Mouse (Mus musculus) heart, postnatal 0 days (tissue): ENCODE results near the gene Ctr9. TPM values are rescaled to one million over a fixed set of nuclear protein-coding genes. Genes with fewer than 3 reads are reported as not detected.

ENCODE experiments used
- ATAC-seq: fragments of 200-750 bp; cut with Nextera tagmentation; 2 replicates; pipeline ENCODE4 v1.8.0; 2017; ENCODE audit warnings: low read depth, moderate number of reproducible peaks, moderate library complexity; ENCODE audit not compliant: insufficient read depth
- DNase-seq: peaks from one replicate; pipeline ENCODE4 v3.0.0-alpha.2; 2016; ENCODE audit warnings: low spot score
- H3K27ac ChIP-seq: fragments of 300-500 bp; sonication (generic); 2 replicates; pipeline ENCODE4 v1.5.1; 2014; ENCODE audit warnings: low read depth, mild to moderate bottlenecking
- H3K27me3 ChIP-seq: fragments of 300-500 bp; sonication (generic); 2 replicates; pipeline ENCODE4 v1.6.1; 2014; ENCODE audit warnings: low read length, mixed read lengths; ENCODE audit not compliant: control insufficient read depth, insufficient read depth
- H3K36me3 ChIP-seq: fragments of 300-500 bp; sonication (generic); replicated peaks from 2 replicates; pipeline ENCODE4 v1.6.1; 2014; ENCODE audit warnings: low read length, mixed read lengths; ENCODE audit not compliant: control insufficient read depth, insufficient read depth
- H3K4me1 ChIP-seq: fragments of 300-500 bp; sonication (generic); 2 replicates; pipeline ENCODE4 v1.6.1; 2014; ENCODE audit warnings: antibody characterized with exemption; ENCODE audit not compliant: control insufficient read depth, insufficient read depth
- H3K4me2 ChIP-seq: fragments of 300-500 bp; sonication (generic); 2 replicates; pipeline ENCODE4 v1.6.1; 2014; ENCODE audit warnings: low read depth, mild to moderate bottlenecking, low read length, moderate library complexity
- H3K4me3 ChIP-seq: fragments of 300-500 bp; sonication (generic); 2 replicates; pipeline ENCODE4 v1.5.1; 2014; ENCODE audit warnings: low read depth, low read length
- H3K9ac ChIP-seq: fragments of 300-500 bp; sonication (generic); replicated peaks from 2 replicates; pipeline ENCODE4 v1.6.1; 2014; ENCODE audit warnings: low read depth, low read length, mixed read lengths
- H3K9me3 ChIP-seq: fragments of 300-500 bp; sonication (generic); replicated peaks from 2 replicates; pipeline ENCODE4 v1.6.1; 2016; ENCODE audit warnings: low read length; ENCODE audit not compliant: control insufficient read depth
- CTCF ChIP-seq: IDR thresholded peaks from 2 replicates; pipeline ENCODE4 v1.5.1; 2016; ENCODE audit warnings: antibody characterized with exemption, control low read depth, low read depth
- EP300 ChIP-seq: IDR thresholded peaks from 2 replicates; pipeline ENCODE4 v1.6.1; 2016; ENCODE audit warnings: antibody characterized with exemption, low read depth
- WGBS: fragments of 180-500 bp; shearing (Covaris S2); extraction: QIAGEN DNeasy Blood & Tissue Kit; methylation state at CpG from one replicate; pipeline ENCODE4 v1.1.7; 2014; 5-methylcytosine and 5-hydroxymethylcytosine counted together
- polyA plus RNA-seq: library from polyadenylated mRNA; unstranded; fragments of >200 nt; fragmentation: Nextera tagmentation; extraction: Ambion mirVana; gene quantifications from 2 replicates; pipeline ENCODE4 v1.2.1, GENCODE M21; 2015
- total RNA-seq: library from RNA; depleted of rRNA; stranded (reverse); fragments of >200 nt; gene quantifications from 2 replicates; pipeline ENCODE4 v1.2.3, GENCODE M21; 2014; ENCODE audit warnings: low replicate concordance; rRNA removed

The Ctr9 gene
- total and polyA plus RNA-seq, 2 experiments from 2014 or later = 11.6 to 30.4 TPM

- no peak for ATAC-seq
- 38% methylated on average over 2 of the region's 2 CpGs for WGBS
- Histone ChIP-seq H3K9me3 (0 out of 2 replicates have a peak, but pooled peaks cover 7% of the 10 kb centered on the region), H3K27me3 (no peaks in the 10 kb centered on the region), H3K9ac (no peak overlapping the region), H3K27ac (no peak overlapping the region), H3K36me3 (peaks cover 21% of the 10 kb centered on the region), H3K4me1 (peaks cover 18% of the 10 kb centered on the region), H3K4me3 (no peak overlapping the region), H3K4me2 (no peak overlapping the region)
- no peak for DNase-seq
- TF ChIP-seq EP300 (no peak), CTCF (no peak)
Observed at GRCm38 (mm10) chr7:111084443-111084842, 55.7 kb downstream of the Ctr9 start.

GRCm38 (mm10) chr7:111085153-111085552, 56.4 kb downstream of the Ctr9 start:
- Histone ChIP-seq H3K27ac (no peak overlapping the region), H3K9me3 (0 out of 2 replicates have a peak, but pooled peaks cover 7% of the 10 kb centered on the region), H3K4me3 (no peak overlapping the region), H3K9ac (no peak overlapping the region), H3K4me1 (peaks cover 11% of the 10 kb centered on the region), H3K36me3 (peaks cover 14% of the 10 kb centered on the region), H3K4me2 (no peak overlapping the region), H3K27me3 (no peaks in the 10 kb centered on the region)
- no peak for TF ChIP-seq CTCF
- TF ChIP-seq EP300 = no peak
- ATAC-seq (no peak), DNase-seq (no peak)

GRCm38 (mm10) chr7:111095169-111095568, 66.4 kb downstream of the Ctr9 start:
- 80% methylated on average over 2 of the region's 2 CpGs for WGBS

GRCm38 (mm10) chr7:111098196-111098595, 69.4 kb downstream of the Ctr9 start:
- ATAC-seq (no peak), DNase-seq (no peak)
- Histone ChIP-seq H3K4me3 (no peak overlapping the region), H3K4me2 (no peak overlapping the region), H3K9me3 (no peaks in the 10 kb centered on the region), H3K9ac (no peak overlapping the region), H3K27ac (no peak overlapping the region), H3K36me3 (no peaks in the 10 kb centered on the region; the same call in 1 of the 2 replicates), H3K27me3 (no peaks in the 10 kb centered on the region), H3K4me1 (no peaks in the 10 kb centered on the region)
- no peak for TF ChIP-seq EP300
- no peak for TF ChIP-seq CTCF
- 90% methylated on average over 1 of the region's 1 CpGs for WGBS

More at GRCm38 (mm10) chr7:111095169-111095568, 66.4 kb downstream of the Ctr9 start:
- no peak overlapping the region for H3K27ac ChIP-seq
- DNase-seq (no peak), ATAC-seq (no peak)
- no peak overlapping the region for H3K4me2 ChIP-seq
- no peaks in the 10 kb centered on the region for H3K4me1 ChIP-seq
- no peaks in the 10 kb centered on the region for H3K36me3 ChIP-seq
- no peaks in the 10 kb centered on the region for H3K27me3 ChIP-seq
- TF ChIP-seq EP300 (no peak), CTCF (no peak)
- H3K9me3 ChIP-seq = no peaks in the 10 kb centered on the region
- H3K4me3 ChIP-seq = no peak overlapping the region
- no peak overlapping the region for H3K9ac ChIP-seq

Other genes with a start within 250 kb of the Ctr9 start
- gene Rnf141, start 184.5 kb upstream of the Ctr9 start, total RNA-seq = 59.9 and 144 TPM in 2 replicates
- 22.7 and 26.4 TPM in 2 replicates for gene Rnf141, start 184.5 kb upstream of the Ctr9 start, polyA plus RNA-seq
- gene Lyve1, start 165.7 kb upstream of the Ctr9 start, total RNA-seq = 38.9 and 56.7 TPM in 2 replicates
- 13.8 and 15.2 TPM in 2 replicates for gene Lyve1, start 165.7 kb upstream of the Ctr9 start, polyA plus RNA-seq
- gene Mrvi1, start 46.5 kb upstream of the Ctr9 start, total RNA-seq = 6.5 and 7.6 TPM in 2 replicates
- gene Mrvi1, start 46.5 kb upstream of the Ctr9 start, polyA plus RNA-seq = 3.1 and 3.5 TPM in 2 replicates
- gene Eif4g2, start 54.1 kb downstream of the Ctr9 start, total RNA-seq = 211 and 470 TPM in 2 replicates
- gene Eif4g2, start 54.1 kb downstream of the Ctr9 start, polyA plus RNA-seq = 393 and 422 TPM in 2 replicates